Mouse (Mus musculus) forebrain, embryonic 15.5 days (tissue): ENCODE data around the gene Csk. TPM values are rescaled to one million over a fixed set of nuclear protein-coding genes. Genes with fewer than 3 reads are reported as not detected.

ENCODE experiments used
- ATAC-seq: fragments of 200-750 bp; cut with Nextera tagmentation; replicated peaks from 2 replicates; pipeline ENCODE4 v1.8.0; 2017; ENCODE audit warnings: mild to moderate bottlenecking, moderate TSS enrichment, moderate library complexity
- H3K27ac ChIP-seq: fragments of 300-500 bp; sonication (generic); replicated peaks from 2 replicates; pipeline ENCODE4 v1.5.1; 2015; ENCODE audit warnings: mild to moderate bottlenecking, inconsistent platforms
- H3K27me3 ChIP-seq: fragments of 300-500 bp; sonication (generic); 2 replicates; pipeline ENCODE4 v1.6.1; 2015; ENCODE audit warnings: inconsistent platforms
- H3K36me3 ChIP-seq: fragments of 300-500 bp; sonication (generic); 2 replicates; pipeline ENCODE4 v1.6.1; 2015; ENCODE audit warnings: mild to moderate bottlenecking, inconsistent platforms
- H3K4me1 ChIP-seq: fragments of 300-500 bp; sonication (generic); 2 replicates; pipeline ENCODE4 v1.6.1; 2015; ENCODE audit warnings: inconsistent platforms
- H3K4me2 ChIP-seq: fragments of 300-500 bp; sonication (generic); replicated peaks from 2 replicates; pipeline ENCODE4 v1.6.1; 2015; ENCODE audit warnings: mild to moderate bottlenecking, inconsistent platforms
- H3K4me3 ChIP-seq: fragments of 300-500 bp; sonication (generic); 2 replicates; pipeline ENCODE4 v1.5.1; 2015; ENCODE audit warnings: mild to moderate bottlenecking, inconsistent platforms
- H3K9ac ChIP-seq: fragments of 300-500 bp; sonication (generic); replicated peaks from 2 replicates; pipeline ENCODE4 v1.6.1; 2015; ENCODE audit warnings: mild to moderate bottlenecking, inconsistent platforms
- H3K9me3 ChIP-seq: fragments of 300-500 bp; sonication (generic); 2 replicates; pipeline ENCODE4 v1.6.1; 2016; ENCODE audit warnings: inconsistent platforms
- WGBS: fragments of 180-500 bp; shearing (Covaris S2); methylation state at CpG from one replicate; pipeline ENCODE4 v1.1.7; 2015; ENCODE audit warnings: mixed read lengths; 5-methylcytosine and 5-hydroxymethylcytosine counted together
- polyA plus RNA-seq: library from polyadenylated mRNA; unstranded; fragments of >200 nt; fragmentation: Nextera tagmentation; extraction: Ambion mirVana; gene quantifications from 2 replicates; pipeline ENCODE4 v1.2.1, GENCODE M21; 2015

Csk gene
- polyA plus RNA-seq, 1 experiment from 2014 or later: 41.7 TPM

DNA sequence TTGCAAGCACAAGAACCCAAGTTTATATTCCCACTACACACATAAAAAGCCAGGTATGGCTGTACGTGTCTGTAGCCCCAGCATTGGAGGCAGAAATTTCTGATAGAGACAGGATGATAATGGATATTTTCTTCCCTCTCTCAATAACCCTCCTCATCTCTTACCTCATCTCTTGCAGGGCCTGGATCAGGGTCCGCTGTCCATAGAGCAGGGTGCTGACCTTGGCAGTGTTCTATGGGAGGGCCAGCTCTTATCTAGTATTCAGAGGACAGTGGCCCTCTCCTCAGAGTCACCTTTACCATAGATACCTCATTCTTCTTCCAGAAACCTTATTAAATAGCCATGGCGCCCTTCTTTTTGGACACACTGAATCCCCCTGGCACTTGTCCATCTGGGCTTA, 43.6 kb downstream of the Csk start:
- no peak for ATAC-seq
- no peak overlapping the region for H3K4me3 ChIP-seq
- no peak overlapping the region for H3K4me2 ChIP-seq
- no peak overlapping the region for H3K9ac ChIP-seq
- H3K9me3 ChIP-seq: no peaks in the 10 kb centered on the region
- peaks cover 21% of the 10 kb centered on the region for H3K4me1 ChIP-seq
- peaks cover 10% of the 10 kb centered on the region; the same call in 1 of the 2 replicates for H3K27me3 ChIP-seq
- H3K27ac ChIP-seq: peak overlapping the region; percentile 69
- no peaks in the 10 kb centered on the region for H3K36me3 ChIP-seq
- WGBS: 58% methylated on average over 3 of the region's 3 CpGs

DNA sequence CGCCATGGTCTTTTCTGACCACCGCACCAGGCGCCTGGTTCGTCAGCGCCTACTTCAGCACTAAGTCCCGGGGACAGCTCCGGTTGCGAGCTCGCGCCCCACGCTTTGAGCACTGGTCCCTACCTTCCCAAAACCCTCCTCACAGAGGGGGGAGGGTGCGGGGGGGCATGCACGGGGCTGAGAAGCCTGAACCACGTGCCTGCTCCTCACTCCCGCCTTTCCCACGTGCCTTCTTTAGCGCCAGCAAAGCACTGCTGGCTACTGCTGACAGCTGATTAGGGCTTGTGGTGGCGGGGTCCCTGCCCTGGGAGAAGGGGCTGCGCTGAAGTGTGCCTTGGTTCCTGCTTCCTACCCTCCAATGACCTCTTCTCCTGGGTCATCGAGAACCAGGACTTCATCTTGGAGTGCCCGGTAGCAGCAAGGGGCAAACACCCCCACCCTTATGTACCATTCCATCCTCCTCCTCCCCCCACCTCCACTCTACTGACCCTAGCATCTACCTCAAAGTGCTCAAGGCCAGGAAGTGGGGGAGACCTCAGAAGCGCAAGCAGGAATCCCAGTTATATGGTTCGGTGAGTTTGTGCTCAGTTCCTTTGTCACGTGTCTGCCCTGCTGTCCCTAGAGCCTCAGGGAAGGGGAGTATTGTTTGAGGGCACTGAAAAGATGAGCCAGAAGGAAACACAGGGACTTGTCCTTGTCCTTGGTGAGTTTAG, 47.1 kb downstream of the Csk start, which contains the start of gene Cplx3:
Gene Cplx3 (minus strand): TSS at position 143 of the 713 bp plus-strand sequence.
- H3K36me3 ChIP-seq: no peaks in the 10 kb centered on the region
- WGBS: 6% methylated on average over 24 of the region's 24 CpGs
- ATAC-seq: no peak

DNA sequence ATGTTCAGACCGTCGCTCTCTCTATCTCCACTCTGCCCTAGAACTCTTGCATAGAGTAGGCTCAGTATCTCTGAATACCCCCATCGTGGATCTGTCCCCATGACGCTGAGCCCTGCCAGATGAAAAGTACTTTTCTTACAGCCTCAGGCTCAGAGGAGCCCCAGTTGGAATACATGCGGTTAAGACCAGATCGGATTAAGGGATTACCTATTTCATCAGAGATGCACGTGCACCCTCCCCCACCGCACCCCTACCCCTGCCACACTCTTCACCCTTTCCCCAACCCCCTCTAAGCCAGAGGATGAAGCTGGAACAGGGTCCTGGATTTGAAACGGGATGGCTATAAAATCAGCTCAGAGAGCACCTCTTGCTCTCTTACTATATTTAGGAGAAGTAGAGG, 47.9 kb downstream of the Csk start:
- WGBS: 7% methylated on average over 9 of the region's 9 CpGs
- H3K9ac ChIP-seq: no peak overlapping the region
- H3K4me1 ChIP-seq: peaks cover 32% of the 10 kb centered on the region
- H3K36me3 ChIP-seq: no peaks in the 10 kb centered on the region
- no peak overlapping the region for H3K27ac ChIP-seq
- ATAC-seq: no peak
- H3K27me3 ChIP-seq: peaks cover 10% of the 10 kb centered on the region; the same call in 1 of the 2 replicates
- no peaks in the 10 kb centered on the region for H3K9me3 ChIP-seq
- H3K4me3 ChIP-seq: no peak overlapping the region
- H3K4me2 ChIP-seq: no peak overlapping the region

More for the DNA sequence above, 47.1 kb downstream of the Csk start, which contains the start of gene Cplx3:
- Histone ChIP-seq H3K9ac (no peak within 1 kb of the TSS), H3K4me2 (peak within 1 kb of the TSS; percentile 40), H3K4me1 (peaks cover 30% of the 10 kb centered on the region), H3K27me3 (peaks cover 10% of the 10 kb centered on the region; the same call in 1 of the 2 replicates), H3K9me3 (no peaks in the 10 kb centered on the region), H3K4me3 (peak within 1 kb of the TSS; percentile 7; the same call in 1 of the 2 replicates), H3K27ac (no peak within 1 kb of the TSS)

DNA sequence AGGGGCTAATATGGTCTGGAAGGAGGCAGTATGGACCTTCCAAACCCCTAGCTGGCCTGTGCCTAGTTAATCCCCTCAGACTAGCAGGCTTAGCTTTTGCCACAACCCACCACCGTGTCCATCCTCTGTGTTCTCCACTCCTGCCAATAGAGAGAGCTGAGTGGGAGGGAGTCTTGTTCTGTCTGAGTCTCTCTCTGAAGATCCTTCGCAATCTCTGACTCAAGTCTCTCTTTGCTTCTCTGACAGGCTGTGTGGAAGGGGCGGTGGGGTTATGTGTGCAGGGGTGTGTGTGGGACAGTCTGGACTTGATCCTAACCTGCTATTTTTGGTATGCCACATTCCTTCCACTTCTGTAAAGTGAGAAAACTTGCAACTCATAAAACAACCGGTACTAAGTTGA, 48.6 kb downstream of the Csk start:
- no peaks in the 10 kb centered on the region for H3K9me3 ChIP-seq
- 70% methylated on average over 4 of the region's 4 CpGs for WGBS
- no peak for ATAC-seq
- no peak overlapping the region for H3K9ac ChIP-seq
- no peak overlapping the region for H3K4me2 ChIP-seq
- no peaks in the 10 kb centered on the region for H3K36me3 ChIP-seq
- no peak overlapping the region for H3K4me3 ChIP-seq
- peaks cover 27% of the 10 kb centered on the region for H3K4me1 ChIP-seq
- H3K27me3 ChIP-seq: peaks cover 10% of the 10 kb centered on the region; the same call in 1 of the 2 replicates
- H3K27ac ChIP-seq: no peak overlapping the region

DNA sequence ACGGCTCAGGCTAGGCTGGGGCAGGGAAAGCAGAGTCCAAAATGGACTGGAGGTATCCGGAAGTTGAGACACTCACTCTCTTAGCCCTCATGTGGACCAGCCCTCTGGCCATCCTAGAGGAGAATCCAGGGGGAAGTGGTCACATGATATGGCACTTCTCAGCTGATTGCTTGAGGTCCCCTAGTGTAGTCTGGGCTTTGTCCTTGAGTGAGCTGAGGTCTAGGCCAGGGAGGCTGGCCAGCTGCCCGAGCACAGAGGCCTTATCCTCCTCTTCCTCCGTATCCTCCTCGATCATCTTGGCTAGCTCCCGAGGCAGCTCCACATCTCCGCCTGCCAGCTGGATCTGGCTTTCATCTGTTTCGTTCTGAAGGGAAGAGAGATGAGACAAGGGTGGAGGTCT, 51.3 kb downstream of the Csk start:
- Histone ChIP-seq H3K27ac (no peak overlapping the region), H3K4me1 (peaks cover 27% of the 10 kb centered on the region), H3K27me3 (peaks cover 10% of the 10 kb centered on the region; the same call in 1 of the 2 replicates), H3K36me3 (no peaks in the 10 kb centered on the region), H3K9ac (no peak overlapping the region), H3K9me3 (no peaks in the 10 kb centered on the region), H3K4me3 (no peak overlapping the region), H3K4me2 (no peak overlapping the region)
- no peak for ATAC-seq
- WGBS: 72% methylated on average over 8 of the region's 8 CpGs

DNA sequence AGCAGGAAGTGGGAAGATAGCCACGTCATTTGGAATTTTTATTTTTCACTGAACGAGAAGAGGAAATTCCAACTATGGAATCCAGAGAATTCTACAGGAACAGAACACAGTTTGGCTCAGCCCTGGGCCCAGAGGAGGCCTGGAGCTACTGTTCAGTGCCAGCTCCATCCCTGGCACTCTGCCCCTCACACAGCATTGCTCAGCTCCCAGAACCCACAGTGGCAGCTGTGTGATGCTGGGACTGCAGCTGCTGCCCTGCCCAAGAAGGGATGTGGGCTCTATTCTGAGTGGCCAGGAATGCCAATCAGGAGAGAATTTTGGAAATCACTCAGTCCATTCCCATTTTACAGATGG, 52.1 kb downstream of the Csk start:
- ATAC-seq: 0 out of 2 replicates have a peak, but pooled peaks have one; percentile 54
- WGBS: 60% methylated on average over 2 of the region's 2 CpGs
- Histone ChIP-seq H3K4me1 (peaks cover 23% of the 10 kb centered on the region), H3K36me3 (no peaks in the 10 kb centered on the region), H3K9ac (no peak overlapping the region), H3K4me3 (no peak overlapping the region), H3K27ac (peak overlapping the region; percentile 35; the same call in 1 of the 2 replicates), H3K27me3 (peaks cover 8% of the 10 kb centered on the region; the same call in 1 of the 2 replicates), H3K9me3 (no peaks in the 10 kb centered on the region), H3K4me2 (no peak overlapping the region)

DNA sequence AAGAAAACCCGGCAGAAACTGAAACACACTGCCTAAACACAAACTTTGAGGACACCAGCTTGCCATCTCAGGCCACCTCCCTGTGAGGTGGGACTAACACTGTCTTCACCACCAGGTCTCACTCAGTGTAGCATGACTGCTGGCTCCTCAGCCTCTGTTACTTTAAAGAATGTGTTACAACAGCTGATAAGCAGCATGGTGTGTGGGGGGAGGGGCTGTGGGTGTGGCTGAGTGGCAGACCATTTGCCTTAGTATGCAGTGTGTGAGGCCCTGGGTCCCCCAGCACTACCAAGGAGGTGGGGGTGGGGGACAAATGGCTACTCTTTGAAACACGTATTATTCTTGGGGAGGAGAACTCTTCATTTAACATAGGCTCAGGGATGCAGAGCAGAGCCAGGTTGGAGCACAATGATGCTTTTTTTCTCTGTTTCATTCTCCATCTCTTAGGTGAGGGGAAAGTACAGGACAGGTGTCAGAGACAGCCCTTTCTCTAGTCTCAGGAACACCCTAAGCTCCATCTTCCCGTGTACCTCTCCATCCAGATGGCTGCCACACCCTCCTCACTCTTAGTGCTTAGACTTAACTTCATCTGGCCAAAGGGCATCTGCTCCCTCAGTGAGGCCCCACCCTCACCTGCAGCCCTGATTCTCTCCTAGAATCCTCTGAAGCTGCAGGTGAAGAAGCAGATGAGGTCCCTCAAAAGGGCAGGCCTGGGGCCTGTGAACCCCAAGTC, 52.6 kb downstream of the Csk start:
- no peak overlapping the region for H3K9ac ChIP-seq
- WGBS: 9% methylated on average over 3 of the region's 3 CpGs
- 0 out of 2 replicates have a peak, but pooled peaks cover 3% of the 10 kb centered on the region for H3K27me3 ChIP-seq
- H3K4me1 ChIP-seq: peaks cover 18% of the 10 kb centered on the region
- no peak overlapping the region for H3K4me2 ChIP-seq
- H3K4me3 ChIP-seq: no peak overlapping the region
- H3K36me3 ChIP-seq: no peaks in the 10 kb centered on the region
- no peak for ATAC-seq
- 0 out of 2 replicates have a peak overlapping the region, but pooled peaks have one; percentile 35 for H3K27ac ChIP-seq
- H3K9me3 ChIP-seq: no peaks in the 10 kb centered on the region

DNA sequence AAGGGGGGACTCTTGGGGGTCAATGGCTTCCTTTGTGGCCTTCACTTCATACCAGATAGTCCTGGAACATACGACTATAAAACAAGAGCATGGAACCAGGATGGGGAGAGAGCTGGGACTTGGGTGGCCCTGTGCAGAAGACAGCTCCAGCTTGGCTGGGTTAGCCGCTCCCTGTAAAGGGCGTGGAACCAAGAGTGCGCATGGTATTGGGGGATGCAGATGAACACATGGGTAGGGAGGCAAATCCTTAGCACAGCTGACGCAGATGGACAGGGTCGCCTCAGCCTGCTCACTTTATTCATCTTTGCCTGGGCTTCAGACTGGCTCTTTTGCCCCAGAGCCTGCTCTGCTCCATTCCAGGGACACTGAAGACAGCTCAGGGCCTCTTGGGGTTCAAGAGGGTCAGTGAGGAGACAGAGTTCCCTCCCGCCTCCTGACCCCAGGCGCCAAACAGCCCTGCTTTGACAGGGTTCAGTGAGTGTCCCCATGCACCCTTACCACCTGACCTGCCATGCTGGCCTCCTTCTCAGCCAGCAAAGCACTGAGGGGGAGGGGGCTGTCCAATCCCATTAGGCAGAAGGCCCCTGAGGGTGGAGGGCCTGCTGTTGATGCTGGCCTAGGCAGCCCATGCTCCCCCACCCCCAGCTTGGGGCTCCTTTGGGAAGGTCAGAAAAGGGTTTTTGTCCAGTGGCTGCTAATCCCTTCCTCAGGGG, 54.4 kb downstream of the Csk start:
- no peaks in the 10 kb centered on the region for H3K9me3 ChIP-seq
- H3K4me1 ChIP-seq: peaks cover 18% of the 10 kb centered on the region
- H3K36me3 ChIP-seq: peaks cover 13% of the 10 kb centered on the region
- 37% methylated on average over 8 of the region's 8 CpGs for WGBS
- no peak overlapping the region for H3K4me3 ChIP-seq
- no peak overlapping the region for H3K9ac ChIP-seq
- no peak overlapping the region for H3K27ac ChIP-seq
- no peak overlapping the region for H3K4me2 ChIP-seq
- H3K27me3 ChIP-seq: no peaks in the 10 kb centered on the region
- ATAC-seq: no peak

DNA sequence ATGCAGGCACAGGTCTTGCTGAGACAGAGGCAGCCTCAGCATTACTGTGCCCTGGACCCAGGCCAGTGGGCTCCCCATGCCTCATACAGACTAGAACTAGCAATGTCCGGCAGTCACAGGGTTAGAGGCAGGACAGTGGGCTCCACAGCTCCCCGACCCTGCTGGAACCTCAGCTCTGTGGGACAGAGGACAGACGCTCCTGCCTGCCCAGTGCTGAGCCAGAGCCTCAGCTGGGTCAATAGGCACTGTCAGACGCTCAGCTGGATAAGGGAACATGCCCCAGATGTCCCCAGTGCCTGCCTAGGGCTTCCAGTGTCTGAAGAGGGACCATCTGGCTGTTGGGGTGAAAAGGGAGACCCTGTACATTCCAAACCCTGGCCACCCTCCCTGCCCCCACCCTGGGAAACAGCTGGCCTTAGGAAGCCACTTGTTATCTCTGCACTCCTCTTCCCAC, 55.5 kb downstream of the Csk start:
- Histone ChIP-seq H3K9me3 (no peaks in the 10 kb centered on the region), H3K27ac (no peak overlapping the region), H3K36me3 (peaks cover 23% of the 10 kb centered on the region), H3K27me3 (no peaks in the 10 kb centered on the region), H3K4me2 (no peak overlapping the region), H3K4me3 (no peak overlapping the region), H3K4me1 (peaks cover 18% of the 10 kb centered on the region), H3K9ac (no peak overlapping the region)
- no peak for ATAC-seq
- WGBS: 17% methylated on average over 4 of the region's 4 CpGs

DNA sequence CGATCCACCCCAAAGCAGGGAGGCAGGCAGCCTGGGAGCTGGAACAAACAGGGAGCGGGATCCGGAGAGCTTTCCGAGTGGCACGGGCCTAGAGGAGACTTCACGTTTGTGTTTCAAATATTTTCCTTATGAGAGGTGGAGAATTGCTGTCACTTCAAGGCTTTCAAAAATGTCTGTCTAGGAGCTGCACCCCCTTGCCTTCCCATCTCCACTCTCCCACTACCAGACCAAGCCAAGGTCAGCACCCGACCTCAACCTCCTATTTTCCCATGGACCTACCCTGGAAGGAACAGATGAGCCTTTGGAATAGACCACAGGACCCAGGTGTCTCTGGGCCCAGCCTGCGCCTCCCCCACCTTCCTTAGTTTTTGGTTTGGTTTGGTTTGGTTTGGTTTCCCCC, 56.2 kb downstream of the Csk start:
- peaks cover 27% of the 10 kb centered on the region for H3K36me3 ChIP-seq
- H3K9ac ChIP-seq: no peak overlapping the region
- H3K9me3 ChIP-seq: no peaks in the 10 kb centered on the region
- peaks cover 16% of the 10 kb centered on the region for H3K4me1 ChIP-seq
- ATAC-seq: no peak
- H3K4me2 ChIP-seq: no peak overlapping the region
- no peak overlapping the region for H3K27ac ChIP-seq
- 89% methylated on average over 8 of the region's 8 CpGs for WGBS
- H3K27me3 ChIP-seq: no peaks in the 10 kb centered on the region
- H3K4me3 ChIP-seq: no peak overlapping the region

DNA sequence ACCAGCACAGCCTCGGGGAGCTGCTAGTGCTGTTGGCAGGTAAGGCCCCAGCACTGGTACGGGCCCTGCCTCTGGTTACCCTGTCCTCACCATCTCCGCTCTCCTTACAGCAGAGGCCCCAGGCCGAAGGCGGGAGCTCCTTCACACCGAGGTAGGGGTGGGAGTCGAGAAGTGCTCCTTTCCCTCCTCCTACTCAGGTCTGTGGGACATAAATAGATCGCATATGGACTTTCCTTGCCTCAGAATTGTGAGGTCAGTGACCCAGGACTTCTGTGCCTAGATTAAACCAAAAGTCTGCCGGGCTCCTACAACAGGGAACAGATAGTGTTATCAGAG, 59.3 kb downstream of the Csk start:
- ATAC-seq: no peak
- peaks cover 9% of the 10 kb centered on the region for H3K4me1 ChIP-seq
- H3K9me3 ChIP-seq: no peaks in the 10 kb centered on the region
- no peak overlapping the region for H3K27ac ChIP-seq
- H3K9ac ChIP-seq: no peak overlapping the region
- no peak overlapping the region for H3K4me3 ChIP-seq
- H3K36me3 ChIP-seq: peaks cover 27% of the 10 kb centered on the region
- no peaks in the 10 kb centered on the region for H3K27me3 ChIP-seq
- 84% methylated on average over 9 of the region's 9 CpGs for WGBS
- no peak overlapping the region for H3K4me2 ChIP-seq
